Mouse (Mus musculus) ES-Bruce4 (cell line): ENCODE measurements around the gene Orc5. TPM values are rescaled to one million over a fixed set of nuclear protein-coding genes. Genes with fewer than 3 reads are reported as not detected.

Experiments used
- H3K27ac ChIP-seq: 2 replicates; pipeline ENCODE4 v1.5.1; 2012; ENCODE audit warnings: low read length, inconsistent platforms; ENCODE audit not compliant: insufficient read depth
- H3K27me3 ChIP-seq: 2 replicates; pipeline ENCODE4 v1.6.1; 2012; ENCODE audit warnings: mild to moderate bottlenecking, low read length, inconsistent platforms; ENCODE audit not compliant: control insufficient read depth, poor library complexity, insufficient read depth, severe bottlenecking
- H3K36me3 ChIP-seq: 2 replicates; pipeline ENCODE4 v1.6.1; 2012; ENCODE audit warnings: inconsistent platforms, mild to moderate bottlenecking, low read length, moderate library complexity; ENCODE audit not compliant: control insufficient read depth, poor library complexity, insufficient read depth, severe bottlenecking
- H3K4me1 ChIP-seq: one replicate; pipeline ENCODE4 v1.8.1; 2011; ENCODE audit warnings: low read length; ENCODE audit not compliant: control insufficient read depth, insufficient read depth
- H3K4me3 ChIP-seq: 2 replicates; pipeline ENCODE4 v1.5.1; 2011; ENCODE audit warnings: low read depth, mild to moderate bottlenecking, low read length
- H3K9ac ChIP-seq: 2 replicates; pipeline ENCODE4 v1.6.1; 2012; ENCODE audit warnings: low read depth, mild to moderate bottlenecking, inconsistent platforms; ENCODE audit not compliant: poor library complexity, severe bottlenecking
- H3K9me3 ChIP-seq: replicated peaks from 2 replicates; pipeline ENCODE4 v1.6.1; 2012; ENCODE audit warnings: mild to moderate bottlenecking, low read length, inconsistent platforms; ENCODE audit not compliant: control insufficient read depth, poor library complexity, insufficient read depth, severe bottlenecking
- CTCF ChIP-seq: IDR thresholded peaks from one replicate; pipeline ENCODE4 v1.8.1; 2011; ENCODE audit warnings: low read depth, low read length
- EP300 ChIP-seq: IDR thresholded peaks from 2 replicates; pipeline ENCODE4 v1.6.1; 2011; ENCODE audit warnings: low read depth, low read length; ENCODE audit not compliant: insufficient read depth
- POLR2A ChIP-seq: IDR thresholded peaks from one replicate; pipeline ENCODE4 v1.8.1; 2011; ENCODE audit warnings: low read length; ENCODE audit not compliant: insufficient read depth
- polyA plus RNA-seq: library from polyadenylated mRNA; stranded (reverse); fragments of >200 nt; gene quantifications from 2 replicates; pipeline ENCODE4 v1.2.4, GENCODE M21; 2011; ENCODE audit warnings: low read depth; ENCODE audit not compliant: missing spikeins, insufficient read depth, insufficient read length

The Orc5 gene
- polyA plus RNA-seq, 1 experiment = 70.5 TPM

DNA sequence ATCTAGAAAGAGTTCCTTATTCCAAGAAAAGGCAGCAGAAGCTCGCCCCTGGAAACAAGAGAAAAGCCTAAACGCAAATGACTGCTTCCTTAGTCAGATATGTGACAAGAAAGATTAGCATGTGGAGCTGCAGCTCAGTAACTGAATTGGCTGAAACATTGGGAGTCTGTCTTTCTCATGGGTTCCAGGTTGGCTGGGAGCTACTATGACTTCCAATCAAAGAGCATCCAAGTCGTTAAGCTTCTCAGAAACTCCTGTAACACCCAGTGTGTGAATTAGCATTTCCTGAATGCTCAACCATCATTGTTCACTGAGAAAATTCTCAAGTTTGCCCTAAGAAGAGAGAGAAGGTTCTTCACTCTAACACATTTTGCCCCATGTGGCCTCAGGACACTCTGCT is 24.5 kb upstream of the Orc5 start:
- no peak overlapping the region for H3K4me3 ChIP-seq
- no peaks in the 10 kb centered on the region for H3K27me3 ChIP-seq
- no peak for TF ChIP-seq EP300
- no peak for TF ChIP-seq POLR2A
- no peak for TF ChIP-seq CTCF
- peak overlapping the region; percentile 37 for H3K27ac ChIP-seq
- peaks cover 2% of the 10 kb centered on the region for H3K4me1 ChIP-seq
- H3K9ac ChIP-seq = no peak overlapping the region
- no peaks in the 10 kb centered on the region for H3K9me3 ChIP-seq
- H3K36me3 ChIP-seq = no peaks in the 10 kb centered on the region

DNA sequence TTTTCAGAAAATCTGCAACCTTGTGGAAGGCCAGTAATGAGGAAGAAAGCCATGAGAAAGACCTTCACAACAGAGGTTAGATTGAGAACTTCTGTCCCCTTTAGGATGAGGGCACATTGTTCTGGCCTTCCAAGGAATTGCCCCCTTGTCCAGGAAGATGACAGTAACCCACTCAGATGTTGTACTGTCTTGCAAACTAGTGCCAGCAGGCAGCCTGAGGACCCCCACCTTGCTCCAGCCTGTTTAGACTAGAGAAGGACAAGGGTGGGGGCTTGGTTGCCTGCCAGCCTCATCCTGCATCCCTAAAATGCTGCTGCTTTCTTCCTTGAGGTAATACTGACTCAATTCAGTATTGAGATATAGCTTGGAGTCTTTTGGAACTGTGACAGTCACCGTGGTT is 23.9 kb upstream of the Orc5 start:
- peaks cover 2% of the 10 kb centered on the region for H3K4me1 ChIP-seq
- H3K9me3 ChIP-seq = no peaks in the 10 kb centered on the region
- H3K36me3 ChIP-seq = no peaks in the 10 kb centered on the region
- no peak overlapping the region for H3K9ac ChIP-seq
- H3K27ac ChIP-seq = peak overlapping the region; percentile 6
- no peak for TF ChIP-seq POLR2A
- TF ChIP-seq EP300 = peak; percentile 93
- H3K27me3 ChIP-seq = no peaks in the 10 kb centered on the region
- H3K4me3 ChIP-seq = no peak overlapping the region

DNA sequence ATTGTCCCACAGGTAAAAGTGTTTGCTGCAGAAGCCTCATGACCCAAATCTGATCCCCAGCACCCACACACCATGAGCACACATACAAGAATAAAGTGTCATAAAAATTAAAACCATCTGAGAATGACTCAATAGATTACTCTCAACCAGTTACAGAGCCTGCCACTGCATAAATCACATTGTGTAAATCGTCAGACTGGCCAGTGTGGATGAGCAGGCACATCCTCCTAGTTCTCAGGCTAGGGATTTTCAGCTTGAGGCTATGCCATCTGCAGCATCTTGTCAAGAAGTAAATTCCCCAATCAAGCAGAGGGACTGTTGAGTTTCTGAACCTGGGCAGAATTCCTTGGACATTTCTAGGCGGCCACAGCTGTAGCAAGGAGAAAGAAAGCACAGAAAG is 23.5 kb upstream of the Orc5 start:
- Histone ChIP-seq H3K4me1 (peaks cover 2% of the 10 kb centered on the region), H3K9ac (no peak overlapping the region), H3K4me3 (no peak overlapping the region), H3K27me3 (no peaks in the 10 kb centered on the region), H3K9me3 (no peaks in the 10 kb centered on the region), H3K36me3 (no peaks in the 10 kb centered on the region), H3K27ac (peak overlapping the region; percentile 6)
- TF ChIP-seq EP300 = no peak
- TF ChIP-seq POLR2A = no peak
- no peak for TF ChIP-seq CTCF

DNA sequence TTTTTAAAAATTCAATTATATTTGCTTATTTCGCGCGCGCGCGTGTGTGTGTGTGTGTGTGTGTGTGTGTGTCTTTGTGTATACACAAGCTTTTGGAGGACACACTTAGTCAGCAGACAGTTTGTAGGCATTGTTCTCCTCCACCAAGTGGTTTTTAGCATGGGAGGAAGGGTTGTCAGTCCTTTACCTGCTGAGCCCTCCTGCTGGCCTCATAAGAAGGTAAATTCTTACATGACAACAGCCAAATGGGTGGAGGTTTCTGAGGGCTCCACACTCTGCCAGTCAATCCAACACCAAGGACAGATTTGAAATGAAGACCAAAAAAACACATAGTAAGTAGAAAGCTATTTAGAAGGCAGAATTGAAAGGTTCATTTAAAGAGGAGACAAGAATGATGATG is 22.7 kb upstream of the Orc5 start:
- no peaks in the 10 kb centered on the region for H3K36me3 ChIP-seq
- H3K27me3 ChIP-seq = no peaks in the 10 kb centered on the region
- no peak overlapping the region for H3K9ac ChIP-seq
- TF ChIP-seq EP300 (0 out of 2 replicates have a peak, but pooled peaks have one; percentile 21), POLR2A (no peak)
- H3K9me3 ChIP-seq = no peaks in the 10 kb centered on the region
- no peak overlapping the region for H3K4me3 ChIP-seq
- peak overlapping the region; percentile 57 for H3K27ac ChIP-seq
- peaks cover 2% of the 10 kb centered on the region for H3K4me1 ChIP-seq

GRCm38 (mm10) chr5:22572456-22572855 is 22.2 kb upstream of the Orc5 start:
- H3K36me3 ChIP-seq = no peaks in the 10 kb centered on the region
- no peaks in the 10 kb centered on the region for H3K27me3 ChIP-seq
- H3K4me1 ChIP-seq = peaks cover 2% of the 10 kb centered on the region
- H3K4me3 ChIP-seq = no peak overlapping the region
- no peaks in the 10 kb centered on the region for H3K9me3 ChIP-seq
- no peak for TF ChIP-seq CTCF
- no peak for TF ChIP-seq EP300
- TF ChIP-seq POLR2A = no peak
- H3K27ac ChIP-seq = no peak overlapping the region
- H3K9ac ChIP-seq = no peak overlapping the region

DNA sequence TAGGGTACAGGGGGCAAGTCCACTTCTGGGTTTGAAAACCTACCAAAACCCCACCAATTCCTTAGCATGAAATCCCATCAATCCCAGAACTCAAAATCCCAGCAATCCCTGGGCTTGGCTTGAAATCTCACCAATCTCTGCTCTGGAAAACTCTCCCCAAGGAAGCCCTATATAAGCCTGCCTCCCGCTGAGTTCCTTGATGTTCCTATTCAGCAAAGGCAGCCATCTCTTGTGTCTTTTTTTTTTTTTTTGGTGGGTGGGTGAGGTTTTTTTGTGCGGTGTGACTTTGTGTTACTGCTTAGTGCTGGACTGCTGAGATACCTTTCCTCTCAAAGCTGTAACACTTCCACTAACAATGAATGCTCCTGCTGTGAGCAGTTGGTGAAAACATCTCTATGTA is 15.5 kb upstream of the Orc5 start:
- H3K27ac ChIP-seq = no peak overlapping the region
- no peaks in the 10 kb centered on the region for H3K27me3 ChIP-seq
- H3K36me3 ChIP-seq = no peaks in the 10 kb centered on the region
- H3K9me3 ChIP-seq = peaks cover 18% of the 10 kb centered on the region
- H3K4me1 ChIP-seq = no peaks in the 10 kb centered on the region
- no peak for TF ChIP-seq EP300
- no peak for TF ChIP-seq POLR2A
- TF ChIP-seq CTCF = no peak
- H3K9ac ChIP-seq = no peak overlapping the region
- H3K4me3 ChIP-seq = no peak overlapping the region

DNA sequence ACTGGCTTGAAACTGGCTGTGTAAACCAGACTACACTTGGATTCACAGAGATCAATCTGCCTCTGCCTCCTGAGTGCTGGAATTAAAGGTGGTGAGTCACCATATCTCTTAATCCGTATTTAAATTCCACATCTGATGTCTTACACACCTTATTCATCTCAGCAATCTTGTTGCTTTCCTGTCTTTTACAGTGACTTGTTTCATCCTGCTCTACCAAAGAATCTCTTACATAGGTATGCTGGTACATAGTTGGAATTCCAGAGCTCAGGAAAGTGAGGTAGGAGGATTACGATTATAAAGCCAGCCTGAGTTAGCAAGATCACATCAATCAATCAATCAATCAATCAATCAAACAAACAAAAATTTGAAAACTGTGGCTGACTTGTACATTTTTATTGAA is 9.6 kb upstream of the Orc5 start:
- Histone ChIP-seq H3K9me3 (peaks cover 24% of the 10 kb centered on the region), H3K36me3 (no peaks in the 10 kb centered on the region), H3K27ac (no peak overlapping the region), H3K4me1 (no peaks in the 10 kb centered on the region), H3K4me3 (no peak overlapping the region), H3K9ac (no peak overlapping the region), H3K27me3 (no peaks in the 10 kb centered on the region)
- TF ChIP-seq CTCF = no peak
- no peak for TF ChIP-seq POLR2A
- TF ChIP-seq EP300 = no peak
